Mouse (Mus musculus) layer of hippocampus, postnatal 25 days (tissue): Measurements from ENCODE around the gene Ipo5. TPM values are rescaled to one million over a fixed set of nuclear protein-coding genes. Genes with fewer than 3 reads are reported as not detected.
A peak's percentile ranks its signal among the peaks of the same experiment; 100 is the strongest.

Experiments used
- DNase-seq, 2 experiments: peaks; one replicate each; pipeline ENCODE4 v3.0.0; 2022; ENCODE audit warnings: mixed read lengths in 2 of 2, low spot score in 1 of 2; ENCODE audit errors: extremely low spot score in 1 of 2
- total RNA-seq, 2 experiments: library from RNA; stranded (reverse); gene quantifications; 2 replicates each; pipeline ENCODE4 v1.2.3; 2021

Gene Ipo5
- 10 to 100 TPM; 93.3 to 98.6 TPM for total RNA-seq

GRCm38 (mm10) chr14:120910733-120911324 lies at the start of gene Ipo5:
Gene Ipo5 (plus strand): TSS chr14:120911224.
- DNase-seq, result peak; percentile 90 to 95

- no peak for DNase-seq
These were observed 47.8 kb upstream of the Ipo5 start for GRCm38 (mm10) chr14:120863205-120863604.

GRCm38 (mm10) chr14:120864896-120865295 lies 46.1 kb upstream of the Ipo5 start:
- no peak for DNase-seq

- DNase-seq, result no peak
These were observed 44.5 kb upstream of the Ipo5 start for GRCm38 (mm10) chr14:120866573-120866972.

GRCm38 (mm10) chr14:120867121-120867520 lies 43.9 kb upstream of the Ipo5 start:
- DNase-seq, result no peak

GRCm38 (mm10) chr14:120868494-120868893 lies 42.5 kb upstream of the Ipo5 start:
- DNase-seq, result no peak

GRCm38 (mm10) chr14:120870736-120871135 lies 40.3 kb upstream of the Ipo5 start:
- DNase-seq, result no peak

- DNase-seq, result no peak
These were observed 36.6 kb upstream of the Ipo5 start for GRCm38 (mm10) chr14:120874397-120874796.

- DNase-seq, result no peak
These were observed 35.9 kb upstream of the Ipo5 start for GRCm38 (mm10) chr14:120875144-120875543.

GRCm38 (mm10) chr14:120875811-120876388 lies 35.1 kb upstream of the Ipo5 start:
- no peak for DNase-seq

- DNase-seq, result no peak
These were observed 33.9 kb upstream of the Ipo5 start for GRCm38 (mm10) chr14:120877147-120877546.

- no peak for DNase-seq
These were observed 32.0 kb upstream of the Ipo5 start for GRCm38 (mm10) chr14:120879026-120879425.

GRCm38 (mm10) chr14:120880601-120881000 lies 30.4 kb upstream of the Ipo5 start:
- DNase-seq, result no peak

GRCm38 (mm10) chr14:120881054-120881453 lies 30.0 kb upstream of the Ipo5 start:
- DNase-seq, result no peak

GRCm38 (mm10) chr14:120888681-120889080 lies 22.3 kb upstream of the Ipo5 start:
- DNase-seq, result no peak

GRCm38 (mm10) chr14:120892369-120892768 lies 18.7 kb upstream of the Ipo5 start:
- DNase-seq, result no peak

GRCm38 (mm10) chr14:120896613-120897012 lies 14.4 kb upstream of the Ipo5 start:
- no peak for DNase-seq

- no peak for DNase-seq
These were observed 12.1 kb upstream of the Ipo5 start for GRCm38 (mm10) chr14:120898876-120899275.

GRCm38 (mm10) chr14:120909396-120909795 lies 1.6 kb upstream of the Ipo5 start:
- no peak for DNase-seq

- peak in 1 of 2 experiments; percentile 23 for DNase-seq
These were observed 704 bp upstream of the Ipo5 start for GRCm38 (mm10) chr14:120910320-120910719.

GRCm38 (mm10) chr14:120911388-120911901 lies 421 bp downstream of the Ipo5 start:
- peak; percentile 13 to 19 for DNase-seq

GRCm38 (mm10) chr14:120912090-120912710 lies 1.2 kb downstream of the Ipo5 start:
- no peak for DNase-seq
